ENCODE assay signal across 8 mouse cellular contexts in genomic region chrX:74329215-74329671, GRCm38 (mm10). TPM values are rescaled to one million over a fixed set of nuclear protein-coding genes. Genes with fewer than 3 reads are reported as not detected.
DNase-seq lines count a peak whose midpoint lies in the region; ATAC-seq and TF ChIP-seq lines count a peak whose summit lies in the region.

No protein-coding gene starts in this region.

- H3K36me3 ChIP-seq in heart, embryonic 12.5 days = peaks cover 13% of the 10 kb centered on the region
- H3K36me3 ChIP-seq in E14TG2a.4 (ENCODE audit: insufficient read depth, low read length) = peaks cover 32% of the 10 kb centered on the region
- peaks cover 13% of the 10 kb centered on the region for H3K36me3 ChIP-seq in forebrain, embryonic 12.5 days (replicated peaks)
- H3K36me3 ChIP-seq in liver, embryonic 14.5 days (replicated peaks; ENCODE audit: control insufficient read depth, insufficient read depth, low read depth) = no peaks in the 10 kb centered on the region

- peaks cover 20% of the 10 kb centered on the region for H3K4me1 ChIP-seq in heart, embryonic 12.5 days (replicated peaks)
- H3K4me1 ChIP-seq in E14TG2a.4 (replicated peaks; ENCODE audit: low read depth, low read length) = peaks cover 20% of the 10 kb centered on the region
- H3K4me1 ChIP-seq in forebrain, embryonic 12.5 days = peaks cover 14% of the 10 kb centered on the region
- 0 out of 4 replicates have a peak, but pooled peaks cover 0 to 4% of the 10 kb centered on the region in 2 experiments for H3K4me1 ChIP-seq in liver, embryonic 14.5 days (replicated peaks; ENCODE audit: control insufficient read depth in 2 of 2, insufficient read depth in 2 of 2, low read length in 1 of 2)

- no peak for DNase-seq in heart, adult 18-20 months
- no peak for DNase-seq in liver, embryonic 14.5 days (ENCODE audit: low read depth in 3 of 3, low spot score in 3 of 3)
- DNase-seq in adrenal gland, postnatal 4 days (ENCODE audit: low spot score in 2 of 2) = no peak
- no peak for DNase-seq in adrenal gland, postnatal 25 days
- DNase-seq in ovary, postnatal 36 days (ENCODE audit: low spot score) = no peak

- no peak for TF ChIP-seq EP300 in liver, embryonic 14.5 days (IDR thresholded peaks at IDR 0.05; ENCODE audit: low read depth)

- no peak for TF ChIP-seq CTCF in E14TG2a.4 (conservative IDR thresholded peaks at IDR 0.05; ENCODE audit: low read length)
- no peak for TF ChIP-seq CTCF in liver, embryonic 14.5 days (IDR thresholded peaks at IDR 0.05; ENCODE audit: low read depth)

- H3K9ac ChIP-seq in heart, embryonic 12.5 days = peak overlapping the region; percentile 81
- H3K9ac ChIP-seq in forebrain, embryonic 12.5 days = peak overlapping the region; percentile 65
- no peak overlapping the region for H3K9ac ChIP-seq in liver, embryonic 14.5 days (replicated peaks)

- WGBS in heart, embryonic 12.5 days = 21% methylated on average over 10 of the region's 10 CpGs
- WGBS in forebrain, embryonic 12.5 days = 14% methylated on average over 10 of the region's 10 CpGs
- WGBS in liver, embryonic 14.5 days (ENCODE audit: insufficient replicate concordance) = 20% methylated on average over 10 of the region's 10 CpGs

- H3K27ac ChIP-seq in heart, embryonic 12.5 days (ENCODE audit: poor library complexity, severe bottlenecking) = peak overlapping the region; percentile 64; the same call in 1 of the 2 replicates
- peak overlapping the region; percentile 81; the same call in 1 of the 2 replicates for H3K27ac ChIP-seq in forebrain, embryonic 12.5 days
- no peak overlapping the region for H3K27ac ChIP-seq in liver, embryonic 14.5 days

- no peak for ATAC-seq in heart, embryonic 12.5 days (ENCODE audit: insufficient number of reproducible peaks, low FRiP score)
- peak; percentile 55 for ATAC-seq in forebrain, embryonic 12.5 days (ENCODE audit: low FRiP score)
- peak; percentile 13 for ATAC-seq in liver, embryonic 14.5 days (ENCODE audit: insufficient read depth)

- peak overlapping the region; percentile 59 for H3K4me3 ChIP-seq in heart, embryonic 12.5 days
- peak overlapping the region; percentile 71 for H3K4me3 ChIP-seq in E14TG2a.4 (replicated peaks; ENCODE audit: low read length)
- H3K4me3 ChIP-seq in forebrain, embryonic 12.5 days (replicated peaks) = peak overlapping the region; percentile 58
- H3K4me3 ChIP-seq in liver, embryonic 14.5 days (ENCODE audit: insufficient read depth in 1 of 2, low read depth in 2 of 2, low read length in 2 of 2) = peak overlapping the region; percentile 34 to 38

- H3K27me3 ChIP-seq in heart, embryonic 12.5 days (replicated peaks) = no peaks in the 10 kb centered on the region
- no peaks in the 10 kb centered on the region for H3K27me3 ChIP-seq in E14TG2a.4 (ENCODE audit: insufficient read depth, low read length)
- no peaks in the 10 kb centered on the region for H3K27me3 ChIP-seq in forebrain, embryonic 12.5 days
- no peaks in the 10 kb centered on the region for H3K27me3 ChIP-seq in liver, embryonic 14.5 days (ENCODE audit: control insufficient read depth, insufficient read depth, low read length)

- H3K4me2 ChIP-seq in heart, embryonic 12.5 days = peak overlapping the region; percentile 86
- H3K4me2 ChIP-seq in forebrain, embryonic 12.5 days = peak overlapping the region; percentile 63
- H3K4me2 ChIP-seq in liver, embryonic 14.5 days (ENCODE audit: low read depth) = peak overlapping the region; percentile 54

- 0 out of 2 replicates have a peak, but pooled peaks cover 5% of the 10 kb centered on the region for H3K9me3 ChIP-seq in heart, embryonic 12.5 days (replicated peaks)
- no peaks in the 10 kb centered on the region for H3K9me3 ChIP-seq in E14TG2a.4 (ENCODE audit: low read length)
- H3K9me3 ChIP-seq in forebrain, embryonic 12.5 days = no peaks in the 10 kb centered on the region
- no peaks in the 10 kb centered on the region for H3K9me3 ChIP-seq in liver, embryonic 14.5 days (ENCODE audit: control insufficient read depth, low read length)

RNA-seq across cellular contexts. Expression of gene Plxna3, which starts 0.4 kb away (rescaled TPM):
- 9.6 and 9.8 TPM in 2 replicates for polyA plus RNA-seq in heart, embryonic 12.5 days (2016; fragmentation: Nextera tagmentation; extraction: Ambion mirVana)
- total RNA-seq in heart, adult 18-20 months (2021) = under 1 TPM; 0.40 to 0.93 TPM
- 47.7 and 55.3 TPM in 2 replicates for polyA plus RNA-seq in forebrain, embryonic 12.5 days (2016; fragmentation: Nextera tagmentation; extraction: Ambion mirVana)
- 2.9 and 3.9 TPM in 2 replicates for polyA plus RNA-seq in liver, embryonic 14.5 days (2012; rRNA removed)
- polyA plus RNA-seq in liver, embryonic 14.5 days (2014; fragmentation: Nextera tagmentation; extraction: Ambion mirVana) = 0.51 and 1.0 TPM in 2 replicates
- total RNA-seq in adrenal gland, postnatal 4 days (2021) = 10 to 100 TPM; 17.4 to 22.7 TPM
- 9.9 and 21.7 TPM in 2 replicates for total RNA-seq in adrenal gland, postnatal 25 days (2021)

RNA-seq across cellular contexts. Expression of gene Fam50a, which starts 16.4 kb away (rescaled TPM):
- 53.1 and 55.1 TPM in 2 replicates for polyA plus RNA-seq in heart, embryonic 12.5 days (2016; fragmentation: Nextera tagmentation; extraction: Ambion mirVana)
- 10 to 100 TPM; 23.9 to 27.7 TPM for total RNA-seq in heart, adult 18-20 months (2021)
- polyA plus RNA-seq in forebrain, embryonic 12.5 days (2016; fragmentation: Nextera tagmentation; extraction: Ambion mirVana) = 64.1 and 68.6 TPM in 2 replicates
- polyA plus RNA-seq in liver, embryonic 14.5 days (2012; rRNA removed) = 8.2 and 21.3 TPM in 2 replicates
- polyA plus RNA-seq in liver, embryonic 14.5 days (2014; fragmentation: Nextera tagmentation; extraction: Ambion mirVana) = 20.7 and 26.4 TPM in 2 replicates
- total RNA-seq in adrenal gland, postnatal 4 days (2021) = 10 to 100 TPM; 49.7 to 55.5 TPM
- total RNA-seq in adrenal gland, postnatal 25 days (2021) = 62.1 and 65.8 TPM in 2 replicates

RNA-seq across cellular contexts. Expression of gene Lage3, which starts 24.2 kb away (rescaled TPM):
- 93.9 and 95.5 TPM in 2 replicates for polyA plus RNA-seq in heart, embryonic 12.5 days (2016; fragmentation: Nextera tagmentation; extraction: Ambion mirVana)
- total RNA-seq in heart, adult 18-20 months (2021) = 10 to 100 TPM; 26.8 to 29.0 TPM
- 105 and 106 TPM in 2 replicates for polyA plus RNA-seq in forebrain, embryonic 12.5 days (2016; fragmentation: Nextera tagmentation; extraction: Ambion mirVana)
- polyA plus RNA-seq in liver, embryonic 14.5 days (2012; rRNA removed) = 51.9 and 55.2 TPM in 2 replicates
- polyA plus RNA-seq in liver, embryonic 14.5 days (2014; fragmentation: Nextera tagmentation; extraction: Ambion mirVana) = 56.1 and 57.5 TPM in 2 replicates
- total RNA-seq in adrenal gland, postnatal 4 days (2021) = 10 to 100 TPM; 64.0 to 74.8 TPM
- total RNA-seq in adrenal gland, postnatal 25 days (2021) = 49.0 and 66.8 TPM in 2 replicates

RNA-seq across cellular contexts. Expression of gene Gdi1, which starts 24.4 kb away (rescaled TPM):
- 167 and 174 TPM in 2 replicates for polyA plus RNA-seq in heart, embryonic 12.5 days (2016; fragmentation: Nextera tagmentation; extraction: Ambion mirVana)
- 10 to 100 TPM; 50.9 to 66.5 TPM for total RNA-seq in heart, adult 18-20 months (2021)
- polyA plus RNA-seq in forebrain, embryonic 12.5 days (2016; fragmentation: Nextera tagmentation; extraction: Ambion mirVana) = 561 and 617 TPM in 2 replicates
- 95.0 and 105 TPM in 2 replicates for polyA plus RNA-seq in liver, embryonic 14.5 days (2012; rRNA removed)
- 31.9 and 35.5 TPM in 2 replicates for polyA plus RNA-seq in liver, embryonic 14.5 days (2014; fragmentation: Nextera tagmentation; extraction: Ambion mirVana)
- total RNA-seq in adrenal gland, postnatal 4 days (2021) = 100 to 1,000 TPM; 153 to 190 TPM
- 234 and 244 TPM in 2 replicates for total RNA-seq in adrenal gland, postnatal 25 days (2021)

RNA-seq across cellular contexts. Expression of gene Atp6ap1, which starts 32.3 kb away (rescaled TPM):
- 125 and 128 TPM in 2 replicates for polyA plus RNA-seq in heart, embryonic 12.5 days (2016; fragmentation: Nextera tagmentation; extraction: Ambion mirVana)
- 100 to 1,000 TPM; 130 to 139 TPM for total RNA-seq in heart, adult 18-20 months (2021)
- polyA plus RNA-seq in forebrain, embryonic 12.5 days (2016; fragmentation: Nextera tagmentation; extraction: Ambion mirVana) = 101 and 104 TPM in 2 replicates
- 64.7 and 69.6 TPM in 2 replicates for polyA plus RNA-seq in liver, embryonic 14.5 days (2012; rRNA removed)
- 54.1 and 60.6 TPM in 2 replicates for polyA plus RNA-seq in liver, embryonic 14.5 days (2014; fragmentation: Nextera tagmentation; extraction: Ambion mirVana)
- 100 to 1,000 TPM; 135 to 140 TPM for total RNA-seq in adrenal gland, postnatal 4 days (2021)
- 218 and 224 TPM in 2 replicates for total RNA-seq in adrenal gland, postnatal 25 days (2021)
